Mouse (Mus musculus) T-helper 17 cell (primary cell): ENCODE data around the gene Gabpb2.
"Not testable (repeated sequence)": the region's sequence is repeated elsewhere in the genome, so short reads cannot be mapped to it uniquely, and the experiment has no call there.

Experiments used
- in situ Hi-C, 2 experiments: fragments of 300-600 bp; cut with MboI, MseI; formaldehyde crosslinking; loops; 1 replicate in 1 of 2; 2 replicates in 1 of 2; pipeline ENCODE4 v1.15.1; 2025; ENCODE audit warnings: high pct_unique_total_duplicates in 2 of 2

The Gabpb2 gene

GRCm38 (mm10) chr3:95161041-95161551, 56.6 kb downstream of the Gabpb2 start:
- in situ Hi-C loops, result no loop called here

- in situ Hi-C loops, result no loop called here
These were observed 57.4 kb downstream of the Gabpb2 start, which contains the start of gene Sema6c for GRCm38 (mm10) chr3:95159987-95160963. Gene Sema6c, plus strand, starts transcription at chr3:95160457.

GRCm38 (mm10) chr3:95159511-95159986, 58.2 kb downstream of the Gabpb2 start:
- in situ Hi-C loops, result no loop called here

- in situ Hi-C loops, result no loop called here
These were observed 63.8 kb downstream of the Gabpb2 start for GRCm38 (mm10) chr3:95153874-95154273.

- in situ Hi-C loops, result loop anchor here in 1 of 2 experiments (10.0 kb wide), 1 partner anchor 117 kb away; no protein-coding TSS in a partner anchor
These were observed 69.8 kb downstream of the Gabpb2 start for GRCm38 (mm10) chr3:95147924-95148323.

- in situ Hi-C loops, result loop anchor here in 1 of 2 experiments (5.0 to 10.0 kb wide), 2 partner anchors 70 to 122 kb away; no protein-coding TSS in a partner anchor
These were observed 75.1 kb downstream of the Gabpb2 start for GRCm38 (mm10) chr3:95142617-95143011.

GRCm38 (mm10) chr3:95141952-95142616, 75.6 kb downstream of the Gabpb2 start, which contains the start of gene Tnfaip8l2:
Gene Tnfaip8l2, minus strand, starts transcription at chr3:95142360.
- in situ Hi-C loops, result loop anchor here in 1 of 2 experiments (5.0 to 10.0 kb wide), 2 partner anchors 70 to 123 kb away; no protein-coding TSS in a partner anchor

GRCm38 (mm10) chr3:95141474-95141873, 76.2 kb downstream of the Gabpb2 start:
- in situ Hi-C loops, result loop anchor here in 1 of 2 experiments (5.0 to 10.0 kb wide), 2 partner anchors 71 to 123 kb away; no protein-coding TSS in a partner anchor

- in situ Hi-C loops, result loop anchor here in 1 of 2 experiments (5.0 to 10.0 kb wide), 2 partner anchors 72 to 124 kb away; no protein-coding TSS in a partner anchor
These were observed 76.9 kb downstream of the Gabpb2 start for GRCm38 (mm10) chr3:95140795-95141194.

- in situ Hi-C loops, result loop anchor here in 1 of 2 experiments (5.0 to 10.0 kb wide), 2 partner anchors 72 to 125 kb away; no protein-coding TSS in a partner anchor
These were observed 77.5 kb downstream of the Gabpb2 start for GRCm38 (mm10) chr3:95140289-95140595.

GRCm38 (mm10) chr3:95139586-95140288, 78.0 kb downstream of the Gabpb2 start:
- in situ Hi-C loops, result loop anchor here (5.0 to 10.0 kb wide), 3 partner anchors 73 to 1212 kb away; no protein-coding TSS in a partner anchor

- in situ Hi-C loops, result loop anchor here (5.0 kb wide), 1 partner anchor 1209 kb away; no protein-coding TSS in a partner anchor
These were observed 81.4 kb downstream of the Gabpb2 start for GRCm38 (mm10) chr3:95136336-95136735.

- in situ Hi-C loops, result loop anchor here (5.0 kb wide), 1 partner anchor 1208 kb away; no protein-coding TSS in a partner anchor
These were observed 82.2 kb downstream of the Gabpb2 start for GRCm38 (mm10) chr3:95135433-95136052.

- in situ Hi-C loops, result loop anchor here (5.0 kb wide), 1 partner anchor 1208 kb away; no protein-coding TSS in a partner anchor
These were observed 82.7 kb downstream of the Gabpb2 start for GRCm38 (mm10) chr3:95135023-95135422.

GRCm38 (mm10) chr3:95134133-95134532, 83.6 kb downstream of the Gabpb2 start:
- in situ Hi-C loops, result not testable (repeated sequence)

- in situ Hi-C loops, result no loop called here
These were observed 84.0 kb downstream of the Gabpb2 start, which contains the start of the genes Scnm1 and Lysmd1 for GRCm38 (mm10) chr3:95133680-95134101. Gene Scnm1, minus strand, starts transcription at chr3:95134011. Gene Lysmd1, plus strand, starts transcription at chr3:95134088.

GRCm38 (mm10) chr3:95133176-95133575, 84.5 kb downstream of the Gabpb2 start:
- in situ Hi-C loops, result no loop called here

GRCm38 (mm10) chr3:95132389-95132788, 85.3 kb downstream of the Gabpb2 start:
- in situ Hi-C loops, result not testable (repeated sequence)
